Mouse (Mus musculus) small intestine, adult 2 months (tissue): Measurements from ENCODE around the gene Rnf130. TPM values are rescaled to one million over a fixed set of nuclear protein-coding genes. Genes with fewer than 3 reads are reported as not detected.
A peak's percentile ranks its signal among the peaks of the same experiment; 100 is the strongest.

Source experiments
- H3K27ac ChIP-seq: fragments of 200-500 bp; 2 replicates; pipeline ENCODE4 v1.5.1; 2012; ENCODE audit warnings: low read depth, low read length, control low read depth, inconsistent platforms; ENCODE audit not compliant: insufficient read depth
- H3K27me3 ChIP-seq: fragments of 200-500 bp; 2 replicates; pipeline ENCODE4 v1.6.1; 2012; ENCODE audit warnings: mild to moderate bottlenecking, moderate library complexity, low read length, inconsistent platforms; ENCODE audit not compliant: control insufficient read depth, insufficient read depth
- H3K36me3 ChIP-seq: fragments of 200-500 bp; 2 replicates; pipeline ENCODE4 v1.6.1; 2012; ENCODE audit warnings: mild to moderate bottlenecking, low read length, control low read depth, inconsistent platforms; ENCODE audit not compliant: control insufficient read depth, insufficient read depth
- H3K4me1 ChIP-seq: fragments of 200-500 bp; 2 replicates; pipeline ENCODE4 v1.6.1; 2012; ENCODE audit warnings: low read length, inconsistent platforms, mixed read lengths; ENCODE audit not compliant: control insufficient read depth, insufficient read depth, insufficient read length
- H3K4me3 ChIP-seq: fragments of 200-500 bp; 2 replicates; pipeline ENCODE4 v1.5.1; 2012; ENCODE audit warnings: low read depth, mild to moderate bottlenecking, control low read depth, inconsistent platforms, low read length, moderate library complexity
- CTCF ChIP-seq: fragments of 200-500 bp; IDR thresholded peaks from 2 replicates; pipeline ENCODE4 v1.5.1; 2012; ENCODE audit warnings: low read depth, mild to moderate bottlenecking, control low read depth, inconsistent platforms, low read length, moderate library complexity, mixed read lengths; ENCODE audit not compliant: insufficient replicate concordance, insufficient read length; ENCODE audit errors: extremely low read depth
- POLR2A ChIP-seq: fragments of 200-500 bp; IDR thresholded peaks from 2 replicates; pipeline ENCODE4 v1.6.1; 2012; ENCODE audit warnings: low read depth, mild to moderate bottlenecking, control low read depth, inconsistent platforms, low read length, moderate library complexity
- WGBS: fragments of 180-500 bp; shearing (Covaris S2); methylation state at CpG from one replicate; pipeline ENCODE4 v1.1.7; 2018; 5-methylcytosine and 5-hydroxymethylcytosine counted together
- polyA plus RNA-seq: library from polyadenylated mRNA; depleted of rRNA; stranded (reverse); fragments of >200 nt; gene quantifications from 2 replicates; pipeline ENCODE4 v1.2.3, GENCODE M21; 2012

The Rnf130 gene
- polyA plus RNA-seq, 1 experiment = 29.8 TPM

DNA sequence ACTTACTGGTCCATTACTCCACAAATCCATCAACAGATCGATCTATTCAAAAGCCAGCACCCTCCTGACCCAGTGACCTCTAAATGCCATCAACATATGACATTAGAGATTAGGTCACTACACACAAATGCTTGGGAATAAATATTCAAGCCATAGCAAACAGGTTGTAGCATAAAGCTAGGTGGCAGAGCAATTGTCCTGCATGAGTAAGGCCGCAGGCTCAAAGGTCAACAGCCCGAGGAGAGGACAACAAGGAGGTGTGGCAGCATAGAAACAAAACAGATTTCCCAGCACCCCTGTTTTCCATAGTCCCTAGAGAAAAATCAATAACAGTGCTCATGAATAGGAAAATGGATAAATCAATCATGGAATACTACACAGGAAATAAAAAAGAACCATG is 3.1 kb upstream of the Rnf130 start:
- Histone ChIP-seq H3K27me3 (no peaks in the 10 kb centered on the region; the same call in 1 of the 2 replicates), H3K27ac (no peak overlapping the region), H3K4me1 (no peaks in the 10 kb centered on the region), H3K36me3 (no peaks in the 10 kb centered on the region), H3K4me3 (no peak overlapping the region)
- WGBS = 57% methylated on average over 3 of the region's 3 CpGs
- TF ChIP-seq POLR2A (no peak), CTCF (no peak)

DNA sequence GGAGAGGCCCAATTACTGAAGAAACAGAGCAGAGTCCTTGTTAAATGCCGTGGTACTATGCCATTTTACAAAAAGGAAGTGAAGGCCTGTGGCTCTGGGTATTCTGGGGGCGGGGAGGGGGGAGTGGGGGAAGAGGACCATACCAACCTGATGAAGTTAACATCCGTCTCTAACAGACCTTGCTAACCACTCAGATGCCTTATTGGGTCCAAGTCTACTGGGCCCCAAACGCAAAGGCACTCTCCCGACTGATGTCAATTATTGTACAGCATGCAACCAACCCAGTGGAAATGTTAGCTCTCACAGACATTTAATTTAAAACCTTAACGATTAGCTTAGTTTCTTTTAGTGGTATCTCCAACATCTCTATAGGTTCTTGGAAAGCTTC is 707 bp upstream of the Rnf130 start:
- Histone ChIP-seq H3K4me3 (peak overlapping the region; percentile 78), H3K36me3 (no peaks in the 10 kb centered on the region), H3K27ac (no peak overlapping the region), H3K4me1 (no peaks in the 10 kb centered on the region), H3K27me3 (no peaks in the 10 kb centered on the region; the same call in 1 of the 2 replicates)
- 43% methylated on average over 6 of the region's 6 CpGs for WGBS
- TF ChIP-seq CTCF (no peak), POLR2A (no peak)

DNA sequence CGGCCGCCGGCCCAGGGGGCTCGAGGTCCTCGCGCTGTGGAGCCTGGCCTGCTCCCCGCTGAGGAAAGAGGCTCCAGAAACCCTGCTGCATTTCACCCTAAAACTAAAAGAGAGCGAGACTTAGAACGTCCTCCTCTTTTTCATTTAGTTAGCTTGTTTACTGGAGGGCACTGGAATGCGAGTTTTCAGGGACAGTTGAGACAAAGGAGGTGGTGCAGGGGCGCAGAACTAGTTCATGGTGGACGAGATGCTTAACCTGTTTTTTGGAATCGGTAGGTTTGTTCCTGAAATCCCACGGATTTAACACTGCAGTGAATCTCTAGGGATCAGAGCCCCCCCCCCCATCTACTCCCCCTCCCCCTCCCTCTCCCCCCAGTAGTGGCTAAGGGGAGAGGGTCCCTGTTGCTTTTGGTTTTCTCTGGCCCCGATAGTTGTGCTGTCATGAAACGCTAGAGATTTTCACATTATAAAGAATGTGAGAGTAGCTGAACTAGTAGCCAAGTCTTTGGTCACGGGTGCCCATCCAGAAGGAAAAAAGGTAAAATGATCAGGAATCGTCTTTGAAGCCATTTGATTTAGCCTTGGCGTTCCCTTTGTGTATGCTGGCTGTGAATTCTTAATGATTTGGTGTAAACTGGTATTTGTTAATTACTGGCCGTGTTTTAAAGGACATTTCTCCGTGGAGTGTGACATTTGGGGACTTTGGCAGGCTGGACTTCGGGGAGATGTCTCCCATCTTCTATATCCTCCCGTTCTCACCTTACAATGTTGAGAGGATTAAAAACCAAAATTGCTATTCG is 775 bp downstream of the Rnf130 start:
- no peaks in the 10 kb centered on the region; the same call in 1 of the 2 replicates for H3K27me3 ChIP-seq
- H3K27ac ChIP-seq = no peak overlapping the region
- peak overlapping the region; percentile 83 for H3K4me3 ChIP-seq
- no peaks in the 10 kb centered on the region for H3K4me1 ChIP-seq
- TF ChIP-seq POLR2A (no peak), CTCF (no peak)
- WGBS = 11% methylated on average over 24 of the region's 24 CpGs
- no peaks in the 10 kb centered on the region for H3K36me3 ChIP-seq

DNA sequence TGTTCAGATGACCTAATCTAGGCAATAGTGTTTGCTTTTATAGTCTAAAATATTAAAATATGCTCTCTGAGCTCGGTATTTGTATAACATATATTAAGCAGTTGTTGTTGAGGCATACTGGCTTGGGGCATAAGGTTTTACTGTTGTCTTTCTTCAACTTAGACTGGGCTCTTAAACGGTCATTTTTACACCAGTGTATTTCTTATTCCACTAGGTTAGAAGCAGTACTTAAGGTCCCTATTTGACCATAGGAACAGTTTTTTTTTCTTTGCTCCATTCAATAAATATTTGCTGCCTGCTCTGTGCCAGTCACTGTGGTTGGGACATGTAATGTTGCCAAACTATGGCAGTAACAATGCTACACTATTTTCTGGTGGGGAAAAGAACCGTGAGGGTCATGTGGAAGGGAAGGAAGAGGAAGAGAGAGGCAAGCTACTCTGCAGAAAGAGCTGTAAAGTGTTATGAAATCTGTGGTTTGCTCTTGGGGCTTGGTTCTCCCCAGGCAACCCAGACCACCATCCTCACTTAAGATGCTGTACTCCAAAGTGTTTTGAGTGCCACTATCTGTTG is 1.5 kb downstream of the Rnf130 start:
- no peak overlapping the region for H3K4me3 ChIP-seq
- no peaks in the 10 kb centered on the region for H3K4me1 ChIP-seq
- no peaks in the 10 kb centered on the region; the same call in 1 of the 2 replicates for H3K27me3 ChIP-seq
- 27% methylated on average over 3 of the region's 3 CpGs for WGBS
- TF ChIP-seq POLR2A = no peak
- no peak for TF ChIP-seq CTCF
- H3K36me3 ChIP-seq = no peaks in the 10 kb centered on the region
- no peak overlapping the region for H3K27ac ChIP-seq

DNA sequence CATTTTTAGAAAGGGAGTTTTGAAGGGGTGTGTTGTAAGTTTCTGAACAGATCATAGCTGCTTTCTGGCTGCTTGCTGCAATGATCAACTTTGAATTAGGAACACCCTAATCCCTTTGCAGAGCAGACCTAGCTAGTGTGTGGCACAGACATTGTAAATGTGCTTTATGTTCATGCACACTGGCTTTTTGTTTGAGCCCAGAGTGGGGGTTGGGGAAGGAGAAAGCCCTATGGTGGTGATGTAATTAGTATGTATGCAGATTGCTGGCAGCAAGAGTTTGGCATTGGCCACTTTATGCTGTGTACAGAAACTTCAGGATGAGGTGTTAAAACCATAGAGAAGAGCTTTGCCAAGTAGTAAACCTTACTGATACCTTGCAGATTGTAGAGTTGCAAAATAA is 3.3 kb downstream of the Rnf130 start:
- 0 out of 2 replicates have a peak, but pooled peaks cover 2% of the 10 kb centered on the region for H3K4me1 ChIP-seq
- TF ChIP-seq CTCF (no peak), POLR2A (no peak)
- no peaks in the 10 kb centered on the region; the same call in 1 of the 2 replicates for H3K27me3 ChIP-seq
- H3K27ac ChIP-seq = no peak overlapping the region
- no peaks in the 10 kb centered on the region for H3K36me3 ChIP-seq
- no peak overlapping the region for H3K4me3 ChIP-seq

DNA sequence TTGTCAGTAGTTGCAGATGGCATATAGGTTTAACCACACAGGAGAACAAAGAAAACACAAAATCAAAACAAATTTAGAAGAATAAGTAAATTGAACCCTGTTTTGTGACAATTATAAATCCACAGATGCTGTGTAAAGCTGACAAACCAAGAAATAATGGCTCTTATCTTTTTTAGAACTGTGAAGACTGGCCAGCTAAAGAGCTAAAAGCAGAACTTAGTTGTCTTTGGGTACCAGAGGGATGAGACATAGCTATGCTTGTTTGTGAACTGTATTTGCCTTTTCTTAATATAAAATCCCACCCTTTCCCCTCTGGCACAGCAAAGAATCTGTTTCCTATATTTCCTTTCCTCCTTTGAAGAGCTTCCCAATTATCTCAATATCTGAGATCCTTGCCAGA is 9.0 kb downstream of the Rnf130 start:
- Histone ChIP-seq H3K4me3 (no peak overlapping the region), H3K27me3 (no peaks in the 10 kb centered on the region), H3K27ac (no peak overlapping the region), H3K36me3 (no peaks in the 10 kb centered on the region), H3K4me1 (0 out of 2 replicates have a peak, but pooled peaks cover 3% of the 10 kb centered on the region)
- TF ChIP-seq CTCF = no peak
- TF ChIP-seq POLR2A = no peak

DNA sequence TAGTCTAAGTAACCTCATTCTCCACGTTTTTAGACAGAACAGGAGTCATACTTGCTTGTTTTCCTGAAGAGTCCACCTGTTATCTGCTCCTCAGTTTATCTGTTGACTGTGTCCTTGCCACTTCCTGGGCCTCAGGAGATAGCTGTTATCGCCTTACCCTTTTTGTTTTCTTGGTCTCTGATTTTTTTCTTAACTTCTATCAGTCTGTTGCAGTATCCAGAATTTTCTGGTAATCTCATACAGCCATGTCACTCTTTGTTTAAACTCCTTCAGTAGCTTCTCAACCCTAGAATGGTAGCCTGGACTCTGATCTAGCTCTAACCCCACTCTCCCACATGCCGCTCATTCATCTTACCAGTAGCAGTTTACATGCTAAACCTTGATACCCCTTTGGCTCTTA is 10.6 kb downstream of the Rnf130 start:
- no peak overlapping the region for H3K27ac ChIP-seq
- TF ChIP-seq POLR2A = no peak
- TF ChIP-seq CTCF = no peak
- H3K36me3 ChIP-seq = no peaks in the 10 kb centered on the region
- H3K4me1 ChIP-seq = 0 out of 2 replicates have a peak, but pooled peaks cover 3% of the 10 kb centered on the region
- H3K27me3 ChIP-seq = no peaks in the 10 kb centered on the region
- H3K4me3 ChIP-seq = no peak overlapping the region
- WGBS = 62% methylated on average over 3 of the region's 3 CpGs
